Mouse (Mus musculus) lung, embryonic 15.5 days (tissue): ENCODE results near the gene Blvra. TPM values are rescaled to one million over a fixed set of nuclear protein-coding genes. Genes with fewer than 3 reads are reported as not detected.

Source experiments
- ATAC-seq: fragments of 200-750 bp; cut with Nextera tagmentation; 2 replicates; pipeline ENCODE4 v1.8.0; 2017; ENCODE audit warnings: moderate number of reproducible peaks, borderline replicate concordance; ENCODE audit not compliant: low FRiP score, low TSS enrichment; ENCODE audit errors: extremely low read depth
- H3K27ac ChIP-seq: fragments of 300-500 bp; sonication (generic); 2 replicates; pipeline ENCODE4 v1.5.1; 2015; ENCODE audit warnings: moderate library complexity, mild to moderate bottlenecking, inconsistent platforms
- H3K27me3 ChIP-seq: fragments of 300-500 bp; sonication (generic); 2 replicates; pipeline ENCODE4 v1.6.1; 2015; ENCODE audit warnings: inconsistent platforms
- H3K36me3 ChIP-seq: fragments of 300-500 bp; sonication (generic); 2 replicates; pipeline ENCODE4 v1.6.1; 2015; ENCODE audit warnings: inconsistent platforms
- H3K4me1 ChIP-seq: fragments of 300-500 bp; sonication (generic); 2 replicates; pipeline ENCODE4 v1.6.1; 2015; ENCODE audit warnings: inconsistent platforms
- H3K4me2 ChIP-seq: fragments of 300-500 bp; sonication (generic); 2 replicates; pipeline ENCODE4 v1.6.1; 2015; ENCODE audit warnings: inconsistent platforms, mild to moderate bottlenecking, moderate library complexity
- H3K4me3 ChIP-seq: fragments of 300-500 bp; sonication (generic); 2 replicates; pipeline ENCODE4 v1.5.1; 2015; ENCODE audit warnings: mild to moderate bottlenecking, inconsistent platforms
- H3K9ac ChIP-seq: fragments of 300-500 bp; sonication (generic); 2 replicates; pipeline ENCODE4 v1.6.1; 2015; ENCODE audit warnings: inconsistent platforms
- H3K9me3 ChIP-seq: fragments of 300-500 bp; sonication (generic); 2 replicates; pipeline ENCODE4 v1.6.1; 2016; ENCODE audit warnings: inconsistent platforms
- WGBS: fragments of 180-500 bp; shearing (Covaris S2); methylation state at CpG from one replicate; pipeline ENCODE4 v1.1.7; 2015; 5-methylcytosine and 5-hydroxymethylcytosine counted together
- microRNA-seq: library from miRNA; unstranded; fragments of <30 nt; microRNA quantifications from one replicate; pipeline ENCODE4, GENCODE M21; 2016
- polyA plus RNA-seq: library from polyadenylated mRNA; unstranded; fragments of >200 nt; fragmentation: Nextera tagmentation; extraction: Ambion mirVana; gene quantifications from 2 replicates; pipeline ENCODE4 v1.2.1, GENCODE M21; 2015

Gene Blvra
- polyA plus RNA-seq, 1 experiment from 2014 or later = 54.2 TPM

GRCm38 (mm10) chr2:127137838-127138420, 67.5 kb downstream of the Blvra start:
- Histone ChIP-seq H3K36me3 (peaks cover 24% of the 10 kb centered on the region), H3K4me3 (no peak overlapping the region), H3K4me1 (peaks cover 37% of the 10 kb centered on the region), H3K9ac (no peak overlapping the region), H3K4me2 (no peak overlapping the region), H3K27me3 (no peaks in the 10 kb centered on the region), H3K9me3 (no peaks in the 10 kb centered on the region), H3K27ac (peak overlapping the region; percentile 73)
- 60% methylated on average over 10 of the region's 10 CpGs for WGBS
- ATAC-seq = no peak

DNA sequence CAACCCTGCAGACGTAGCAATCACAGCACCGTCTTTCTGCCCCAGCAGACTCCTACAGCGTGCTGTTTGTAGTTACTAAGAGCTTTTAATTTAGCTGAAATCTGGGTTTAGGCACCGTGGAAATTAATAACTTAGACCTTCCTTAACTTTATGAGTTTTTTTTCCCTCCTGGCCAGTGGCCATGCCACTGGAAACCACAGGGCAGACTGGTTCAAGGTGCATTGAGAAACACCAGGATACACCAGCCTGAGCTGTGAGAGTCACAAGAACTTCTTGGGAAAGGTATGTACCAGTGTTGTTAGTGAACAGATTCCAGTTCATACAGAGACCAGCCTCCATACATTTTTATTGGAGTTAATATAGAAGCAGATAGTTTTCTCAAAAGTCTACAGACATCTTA, 68.0 kb downstream of the Blvra start:
- no peaks in the 10 kb centered on the region for H3K9me3 ChIP-seq
- ATAC-seq = no peak
- H3K4me3 ChIP-seq = no peak overlapping the region
- no peak overlapping the region for H3K4me2 ChIP-seq
- peaks cover 24% of the 10 kb centered on the region for H3K36me3 ChIP-seq
- 80% methylated on average over 4 of the region's 4 CpGs for WGBS
- no peaks in the 10 kb centered on the region for H3K27me3 ChIP-seq
- peaks cover 38% of the 10 kb centered on the region for H3K4me1 ChIP-seq
- H3K9ac ChIP-seq = no peak overlapping the region
- peak overlapping the region; percentile 73 for H3K27ac ChIP-seq

DNA sequence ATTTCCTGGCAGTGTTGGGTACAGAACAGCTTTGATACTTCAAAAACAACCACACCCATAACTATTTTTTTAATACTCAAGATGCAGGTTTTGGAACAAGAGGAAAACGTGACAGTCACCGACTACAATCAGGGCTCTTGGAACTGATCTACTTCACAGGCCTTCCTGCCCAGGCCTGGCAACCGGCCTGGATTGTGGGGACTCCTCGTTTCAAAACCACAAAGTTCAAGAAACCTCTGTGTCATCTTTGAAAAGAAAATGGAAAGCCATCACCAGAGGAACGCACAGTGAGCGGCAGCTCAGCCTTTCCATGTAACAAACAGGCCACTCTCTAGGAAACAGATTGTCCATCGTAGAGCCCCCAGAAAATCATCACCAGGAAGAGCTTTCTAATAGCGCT, 68.6 kb downstream of the Blvra start:
- WGBS = 86% methylated on average over 8 of the region's 8 CpGs
- Histone ChIP-seq H3K36me3 (peaks cover 24% of the 10 kb centered on the region), H3K9me3 (no peaks in the 10 kb centered on the region), H3K27ac (no peak overlapping the region), H3K4me2 (no peak overlapping the region), H3K4me3 (no peak overlapping the region), H3K9ac (no peak overlapping the region), H3K4me1 (peaks cover 41% of the 10 kb centered on the region), H3K27me3 (no peaks in the 10 kb centered on the region)
- ATAC-seq = no peak

DNA sequence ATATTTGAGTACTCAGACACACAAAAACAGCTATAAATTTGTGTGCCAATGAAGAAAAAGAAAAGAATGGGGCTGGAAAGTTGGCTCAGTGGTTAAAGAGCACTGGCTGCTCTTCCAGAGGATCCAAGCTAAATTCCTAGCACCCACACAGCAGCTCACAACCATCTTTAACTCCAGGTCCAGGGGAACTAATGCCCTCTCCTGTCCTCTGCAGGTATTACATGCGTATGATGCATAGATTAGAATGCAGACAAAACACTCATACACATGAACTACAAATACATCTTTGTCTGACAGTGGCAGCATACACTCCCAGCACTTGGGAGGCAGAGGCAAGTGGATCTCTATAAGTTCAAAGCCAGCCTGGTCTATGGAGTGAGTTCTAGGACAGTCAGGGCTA, 69.1 kb downstream of the Blvra start:
- peaks cover 41% of the 10 kb centered on the region for H3K4me1 ChIP-seq
- no peaks in the 10 kb centered on the region for H3K27me3 ChIP-seq
- H3K27ac ChIP-seq = no peak overlapping the region
- H3K4me3 ChIP-seq = no peak overlapping the region
- H3K4me2 ChIP-seq = no peak overlapping the region
- peaks cover 24% of the 10 kb centered on the region for H3K36me3 ChIP-seq
- no peaks in the 10 kb centered on the region for H3K9me3 ChIP-seq
- 96% methylated on average over 1 of the region's 1 CpGs for WGBS
- ATAC-seq = no peak
- no peak overlapping the region for H3K9ac ChIP-seq

- no peak overlapping the region for H3K27ac ChIP-seq
- no peak for ATAC-seq
- H3K4me3 ChIP-seq = no peak overlapping the region
- no peak overlapping the region for H3K4me2 ChIP-seq
- WGBS = 95% methylated on average over 7 of the region's 7 CpGs
- peaks cover 41% of the 10 kb centered on the region for H3K4me1 ChIP-seq
- H3K27me3 ChIP-seq = no peaks in the 10 kb centered on the region
- peaks cover 24% of the 10 kb centered on the region for H3K36me3 ChIP-seq
- no peak overlapping the region for H3K9ac ChIP-seq
- no peaks in the 10 kb centered on the region for H3K9me3 ChIP-seq
Measured at GRCm38 (mm10) chr2:127140011-127140410, 69.5 kb downstream of the Blvra start.

DNA sequence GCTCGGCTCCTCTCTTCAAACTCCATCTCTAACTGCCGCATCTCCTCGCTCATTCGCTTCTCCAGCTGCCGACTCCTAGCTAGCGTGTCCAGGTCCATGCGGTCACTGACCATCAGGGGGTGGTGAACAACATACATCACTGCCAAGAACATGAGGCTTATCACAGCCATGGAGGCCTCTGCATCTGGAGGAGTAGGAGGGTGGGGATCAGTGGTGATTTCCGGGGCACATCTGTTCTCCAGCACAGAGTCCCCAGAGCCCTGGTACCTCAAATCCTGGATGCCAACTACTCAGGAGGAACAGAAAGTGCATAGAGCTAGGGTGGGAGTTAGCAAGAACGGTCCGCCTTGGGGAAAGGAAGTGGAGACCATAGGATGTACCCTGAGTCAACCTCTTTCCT, 71.6 kb downstream of the Blvra start:
- no peaks in the 10 kb centered on the region for H3K9me3 ChIP-seq
- peak overlapping the region; percentile 72 for H3K4me3 ChIP-seq
- H3K27ac ChIP-seq = no peak overlapping the region
- H3K4me2 ChIP-seq = peak overlapping the region; percentile 83
- H3K4me1 ChIP-seq = peaks cover 34% of the 10 kb centered on the region
- peaks cover 24% of the 10 kb centered on the region for H3K36me3 ChIP-seq
- no peak for ATAC-seq
- no peak overlapping the region for H3K9ac ChIP-seq
- H3K27me3 ChIP-seq = no peaks in the 10 kb centered on the region
- 75% methylated on average over 10 of the region's 10 CpGs for WGBS

DNA sequence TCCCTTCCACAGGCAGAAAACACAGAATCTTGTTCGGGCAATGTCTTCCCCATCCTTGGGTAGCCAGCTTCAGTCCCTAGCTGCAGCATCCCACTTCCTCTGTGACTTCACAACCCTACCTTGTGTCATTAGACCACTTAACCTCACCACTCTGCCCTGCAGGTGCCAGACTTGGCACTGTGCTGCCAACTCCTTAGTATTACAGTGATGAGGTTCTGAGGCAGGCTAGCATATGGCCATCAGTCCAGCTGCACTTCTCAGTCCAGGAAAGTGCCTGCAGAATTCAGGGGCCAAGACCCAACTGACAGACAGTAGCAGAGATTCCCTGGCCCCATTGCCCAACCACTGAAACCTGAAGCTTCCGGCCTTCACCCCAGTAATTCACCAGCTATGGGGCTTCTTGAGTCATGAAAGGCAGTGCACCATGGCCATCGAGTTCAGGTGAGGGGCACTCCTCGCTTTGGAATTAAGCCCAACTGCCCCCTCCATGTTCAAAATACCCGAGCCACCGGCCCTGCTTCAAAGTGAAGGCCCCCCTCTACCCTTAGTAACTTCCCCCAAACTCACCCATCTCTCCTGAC, 72.2 kb downstream of the Blvra start:
- ATAC-seq = 0 out of 2 replicates have a peak, but pooled peaks have one; percentile 15

GRCm38 (mm10) chr2:127143158-127144063, 72.9 kb downstream of the Blvra start, which contains the start of gene Itpripl1:
Gene Itpripl1 (minus strand): TSS chr2:127143442.
- peak within 1 kb of the TSS; percentile 83 for H3K4me2 ChIP-seq
- H3K9ac ChIP-seq = peak within 1 kb of the TSS; percentile 66
- no peaks in the 10 kb centered on the region for H3K27me3 ChIP-seq
- 0 out of 2 replicates have a peak within 1 kb of the TSS, but pooled peaks have one; percentile 4 for H3K27ac ChIP-seq
- peak; percentile 95 for ATAC-seq
- H3K36me3 ChIP-seq = peaks cover 24% of the 10 kb centered on the region
- peaks cover 22% of the 10 kb centered on the region for H3K4me1 ChIP-seq
- no peaks in the 10 kb centered on the region for H3K9me3 ChIP-seq
- H3K4me3 ChIP-seq = peak within 1 kb of the TSS; percentile 72
- 3% methylated on average over 31 of the region's 31 CpGs for WGBS

More for the DNA sequence above, 72.2 kb downstream of the Blvra start:
- Histone ChIP-seq H3K9ac (peak overlapping the region; percentile 66), H3K27ac (no peak overlapping the region), H3K36me3 (peaks cover 24% of the 10 kb centered on the region), H3K4me3 (peak overlapping the region; percentile 72), H3K9me3 (no peaks in the 10 kb centered on the region), H3K27me3 (no peaks in the 10 kb centered on the region), H3K4me2 (peak overlapping the region; percentile 83), H3K4me1 (peaks cover 28% of the 10 kb centered on the region)
- WGBS = 11% methylated on average over 6 of the region's 6 CpGs

GRCm38 (mm10) chr2:127145699-127146098, 75.2 kb downstream of the Blvra start:
- WGBS = 75% methylated on average over 3 of the region's 3 CpGs
- H3K27ac ChIP-seq = no peak overlapping the region
- no peaks in the 10 kb centered on the region for H3K27me3 ChIP-seq
- H3K4me3 ChIP-seq = no peak overlapping the region
- no peaks in the 10 kb centered on the region for H3K9me3 ChIP-seq
- ATAC-seq = no peak
- no peak overlapping the region for H3K9ac ChIP-seq
- peaks cover 22% of the 10 kb centered on the region for H3K4me1 ChIP-seq
- peaks cover 9% of the 10 kb centered on the region for H3K36me3 ChIP-seq
- H3K4me2 ChIP-seq = no peak overlapping the region

Small RNA genes within 50 kb of the gene (microRNA-seq; reads per million reads assigned to microRNA genes)
- gene Gm24081 = not detected

Other genes with a start within 250 kb of the Blvra start
- gene Trpm7, start 194.4 kb upstream of the Blvra start, polyA plus RNA-seq = 40.8 and 45.1 TPM in 2 replicates
- gene Sppl2a, start 137.4 kb upstream of the Blvra start, polyA plus RNA-seq = 40.7 and 42.1 TPM in 2 replicates
- gene Ap4e1, start 61.9 kb upstream of the Blvra start, polyA plus RNA-seq = 9.1 and 11.3 TPM in 2 replicates
- 109 and 113 TPM in 2 replicates for gene Ncaph, start 63.3 kb downstream of the Blvra start, polyA plus RNA-seq
- gene Itpripl1, start 72.8 kb downstream of the Blvra start, polyA plus RNA-seq = 28.5 and 29.5 TPM in 2 replicates
- gene 1810024B03Rik, start 137.6 kb downstream of the Blvra start, polyA plus RNA-seq = 1.7 and 1.9 TPM in 2 replicates
- 53.8 and 54.0 TPM in 2 replicates for gene Snrnp200, start 137.7 kb downstream of the Blvra start, polyA plus RNA-seq
- gene Ciao1, start 177.2 kb downstream of the Blvra start, polyA plus RNA-seq = 64.4 and 67.9 TPM in 2 replicates
- 27.8 and 30.9 TPM in 2 replicates for gene Tmem127, start 177.2 kb downstream of the Blvra start, polyA plus RNA-seq
- gene Stard7, start 199.6 kb downstream of the Blvra start, polyA plus RNA-seq = 68.6 and 71.0 TPM in 2 replicates